Mouse (Mus musculus): ENCODE results near the gene Aebp1. TPM values are rescaled to one million over a fixed set of nuclear protein-coding genes. Genes with fewer than 3 reads are reported as not detected.

The Aebp1 gene
- polyA plus RNA-seq, 1 experiment from 2014 or later: 32.9 TPM

GRCm38 (mm10) chr11:5840346-5840745, 21.4 kb upstream of the Aebp1 start:
- Histone ChIP-seq H3K4me2 (no peak overlapping the region), H3K9me3 (no peaks in the 10 kb centered on the region; the same call in 1 of the 2 replicates), H3K36me3 (no peaks in the 10 kb centered on the region), H3K4me3 (no peak overlapping the region), H3K27me3 (no peaks in the 10 kb centered on the region), H3K4me1 (peaks cover 24% of the 10 kb centered on the region), H3K27ac (peak overlapping the region; percentile 51; the same call in 1 of the 2 replicates), H3K9ac (no peak overlapping the region)
- WGBS: 71% methylated on average over 7 of the region's 7 CpGs
- ATAC-seq (ENCODE audit: insufficient number of reproducible peaks, insufficient read depth, low FRiP score, low TSS enrichment, low read depth): no peak

- Histone ChIP-seq H3K27me3 (no peaks in the 10 kb centered on the region), H3K4me1 (peaks cover 16% of the 10 kb centered on the region; the same call in 1 of the 2 replicates), H3K4me2 (no peak overlapping the region), H3K36me3 (no peaks in the 10 kb centered on the region), H3K27ac (no peak overlapping the region), H3K9me3 (no peaks in the 10 kb centered on the region; the same call in 1 of the 2 replicates), H3K9ac (no peak overlapping the region), H3K4me3 (no peak overlapping the region)
- no peak for ATAC-seq (ENCODE audit: insufficient number of reproducible peaks, insufficient read depth, low FRiP score, low TSS enrichment, low read depth)
- WGBS: 86% methylated on average over 2 of the region's 2 CpGs
Observed at GRCm38 (mm10) chr11:5841751-5842150, 20.0 kb upstream of the Aebp1 start.

- no peak overlapping the region for H3K4me2 ChIP-seq
- ATAC-seq (ENCODE audit: insufficient number of reproducible peaks, insufficient read depth, low FRiP score, low TSS enrichment, low read depth): no peak
- H3K9ac ChIP-seq: no peak overlapping the region
- no peaks in the 10 kb centered on the region for H3K36me3 ChIP-seq
- H3K27me3 ChIP-seq: no peaks in the 10 kb centered on the region
- WGBS: 79% methylated on average over 3 of the region's 3 CpGs
- no peak overlapping the region for H3K4me3 ChIP-seq
- H3K9me3 ChIP-seq: no peaks in the 10 kb centered on the region; the same call in 1 of the 2 replicates
- no peak overlapping the region for H3K27ac ChIP-seq
- peaks cover 10% of the 10 kb centered on the region; the same call in 1 of the 2 replicates for H3K4me1 ChIP-seq
Observed at GRCm38 (mm10) chr11:5843131-5843530, 18.6 kb upstream of the Aebp1 start.

GRCm38 (mm10) chr11:5846639-5847345, 15.0 kb upstream of the Aebp1 start:
- no peak for ATAC-seq (ENCODE audit: insufficient number of reproducible peaks, insufficient read depth, low FRiP score, low TSS enrichment, low read depth)
- 69% methylated on average over 7 of the region's 7 CpGs for WGBS
- no peak overlapping the region for H3K4me3 ChIP-seq
- no peak overlapping the region for H3K4me2 ChIP-seq
- no peak overlapping the region for H3K9ac ChIP-seq
- no peaks in the 10 kb centered on the region for H3K27me3 ChIP-seq
- no peaks in the 10 kb centered on the region; the same call in 1 of the 2 replicates for H3K9me3 ChIP-seq
- H3K27ac ChIP-seq: no peak overlapping the region
- no peaks in the 10 kb centered on the region for H3K36me3 ChIP-seq
- peaks cover 20% of the 10 kb centered on the region for H3K4me1 ChIP-seq

- 0 out of 2 replicates have a peak overlapping the region, but pooled peaks have one; percentile 33 for H3K27ac ChIP-seq
- no peak for ATAC-seq (ENCODE audit: insufficient number of reproducible peaks, insufficient read depth, low FRiP score, low TSS enrichment, low read depth)
- no peaks in the 10 kb centered on the region for H3K9me3 ChIP-seq
- H3K9ac ChIP-seq: no peak overlapping the region
- H3K36me3 ChIP-seq: no peaks in the 10 kb centered on the region
- H3K4me2 ChIP-seq: no peak overlapping the region
- no peak overlapping the region for H3K4me3 ChIP-seq
- H3K4me1 ChIP-seq: peaks cover 24% of the 10 kb centered on the region
- no peaks in the 10 kb centered on the region for H3K27me3 ChIP-seq
- WGBS: 34% methylated on average over 6 of the region's 6 CpGs
Observed at GRCm38 (mm10) chr11:5848741-5849140, 13.0 kb upstream of the Aebp1 start.

GRCm38 (mm10) chr11:5849316-5849715, 12.4 kb upstream of the Aebp1 start:
- H3K4me3 ChIP-seq: no peak overlapping the region
- peak overlapping the region; percentile 33; the same call in 1 of the 2 replicates for H3K27ac ChIP-seq
- H3K9me3 ChIP-seq: no peaks in the 10 kb centered on the region
- no peaks in the 10 kb centered on the region for H3K27me3 ChIP-seq
- peaks cover 24% of the 10 kb centered on the region for H3K4me1 ChIP-seq
- no peak overlapping the region for H3K4me2 ChIP-seq
- WGBS: 63% methylated on average over 2 of the region's 2 CpGs
- ATAC-seq (ENCODE audit: insufficient number of reproducible peaks, insufficient read depth, low FRiP score, low TSS enrichment, low read depth): 0 out of 2 replicates have a peak, but pooled peaks have one; percentile 32
- no peak overlapping the region for H3K9ac ChIP-seq
- H3K36me3 ChIP-seq: no peaks in the 10 kb centered on the region

GRCm38 (mm10) chr11:5850452-5850851, 11.3 kb upstream of the Aebp1 start:
- no peak for ATAC-seq (ENCODE audit: insufficient number of reproducible peaks, insufficient read depth, low FRiP score, low TSS enrichment, low read depth)
- H3K4me2 ChIP-seq: no peak overlapping the region
- 50% methylated on average over 5 of the region's 5 CpGs for WGBS

GRCm38 (mm10) chr11:5851021-5851736, 10.6 kb upstream of the Aebp1 start:
- H3K4me3 ChIP-seq: no peak overlapping the region
- H3K9ac ChIP-seq: no peak overlapping the region
- H3K27ac ChIP-seq: 0 out of 2 replicates have a peak overlapping the region, but pooled peaks have one; percentile 5
- no peaks in the 10 kb centered on the region for H3K27me3 ChIP-seq
- no peaks in the 10 kb centered on the region for H3K36me3 ChIP-seq
- H3K4me2 ChIP-seq: no peak overlapping the region
- H3K9me3 ChIP-seq: no peaks in the 10 kb centered on the region
- WGBS: 65% methylated on average over 4 of the region's 4 CpGs
- H3K4me1 ChIP-seq: peaks cover 33% of the 10 kb centered on the region
- no peak for ATAC-seq (ENCODE audit: insufficient number of reproducible peaks, insufficient read depth, low FRiP score, low TSS enrichment, low read depth)

More at GRCm38 (mm10) chr11:5850452-5850851, 11.3 kb upstream of the Aebp1 start:
- Histone ChIP-seq H3K27me3 (no peaks in the 10 kb centered on the region), H3K27ac (no peak overlapping the region), H3K36me3 (no peaks in the 10 kb centered on the region), H3K9me3 (no peaks in the 10 kb centered on the region), H3K9ac (no peak overlapping the region), H3K4me3 (no peak overlapping the region), H3K4me1 (peaks cover 26% of the 10 kb centered on the region)

- 62% methylated on average over 1 of the region's 1 CpGs for WGBS
- H3K27ac ChIP-seq: peak overlapping the region; percentile 69; the same call in 1 of the 2 replicates
- H3K9me3 ChIP-seq: no peaks in the 10 kb centered on the region
- no peak overlapping the region for H3K4me2 ChIP-seq
- ATAC-seq (ENCODE audit: insufficient number of reproducible peaks, insufficient read depth, low FRiP score, low TSS enrichment, low read depth): no peak
- H3K9ac ChIP-seq: no peak overlapping the region
- peaks cover 38% of the 10 kb centered on the region for H3K4me1 ChIP-seq
- no peaks in the 10 kb centered on the region for H3K27me3 ChIP-seq
- no peak overlapping the region for H3K4me3 ChIP-seq
- H3K36me3 ChIP-seq: no peaks in the 10 kb centered on the region
Observed at GRCm38 (mm10) chr11:5852314-5852713, 9.4 kb upstream of the Aebp1 start.

- Histone ChIP-seq H3K4me3 (no peak overlapping the region), H3K9ac (0 out of 2 replicates have a peak overlapping the region, but pooled peaks have one; percentile 11), H3K27me3 (peaks cover 10% of the 10 kb centered on the region), H3K4me1 (peaks cover 24% of the 10 kb centered on the region), H3K27ac (peak overlapping the region; percentile 81), H3K4me2 (no peak overlapping the region), H3K9me3 (0 out of 2 replicates have a peak, but pooled peaks cover 2% of the 10 kb centered on the region), H3K36me3 (no peaks in the 10 kb centered on the region)
- ATAC-seq (ENCODE audit: insufficient number of reproducible peaks, insufficient read depth, low FRiP score, low TSS enrichment, low read depth): no peak
Observed at GRCm38 (mm10) chr11:5855481-5855880, 6.3 kb upstream of the Aebp1 start.

- Histone ChIP-seq H3K36me3 (no peaks in the 10 kb centered on the region), H3K9me3 (0 out of 2 replicates have a peak, but pooled peaks cover 2% of the 10 kb centered on the region), H3K27ac (peak overlapping the region; percentile 81), H3K27me3 (peaks cover 14% of the 10 kb centered on the region), H3K4me3 (no peak overlapping the region), H3K9ac (0 out of 2 replicates have a peak overlapping the region, but pooled peaks have one; percentile 11), H3K4me2 (no peak overlapping the region), H3K4me1 (peaks cover 28% of the 10 kb centered on the region)
- ATAC-seq (ENCODE audit: insufficient number of reproducible peaks, insufficient read depth, low FRiP score, low TSS enrichment, low read depth): peak; percentile 69; the same call in 1 of the 2 replicates
- 26% methylated on average over 7 of the region's 7 CpGs for WGBS
Observed at GRCm38 (mm10) chr11:5855902-5856301, 5.8 kb upstream of the Aebp1 start.

Measured in embryonic facial prominence, embryonic 13.5 days (tissue).